Mouse (Mus musculus): ENCODE data around the gene Fam217b. TPM values are rescaled to one million over a fixed set of nuclear protein-coding genes. Genes with fewer than 3 reads are reported as not detected.

Gene Fam217b
- polyA plus RNA-seq, 1 experiment from 2014 or later, result 1.2 TPM

DNA sequence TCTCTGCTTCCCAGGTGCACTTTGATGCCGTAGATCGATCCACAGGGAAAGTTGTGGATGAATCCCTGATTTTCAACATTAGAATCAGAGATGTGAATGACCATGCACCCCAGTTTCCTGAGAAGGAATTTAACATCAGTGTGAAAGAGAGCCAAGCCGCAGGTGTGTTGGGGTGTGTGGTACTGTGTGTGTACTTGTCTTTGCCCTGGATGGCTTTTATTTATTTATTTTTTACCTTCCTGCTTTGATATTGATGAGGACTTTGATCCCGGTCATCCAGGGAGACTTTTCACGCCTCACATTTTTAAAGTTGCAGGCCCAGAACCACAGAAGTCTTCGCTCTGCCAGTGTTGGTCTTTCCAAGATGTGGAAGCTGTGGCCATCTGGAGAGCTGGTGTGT lies 43.1 kb downstream of the Fam217b start:
- no peak for ATAC-seq (ENCODE audit: low FRiP score)

DNA sequence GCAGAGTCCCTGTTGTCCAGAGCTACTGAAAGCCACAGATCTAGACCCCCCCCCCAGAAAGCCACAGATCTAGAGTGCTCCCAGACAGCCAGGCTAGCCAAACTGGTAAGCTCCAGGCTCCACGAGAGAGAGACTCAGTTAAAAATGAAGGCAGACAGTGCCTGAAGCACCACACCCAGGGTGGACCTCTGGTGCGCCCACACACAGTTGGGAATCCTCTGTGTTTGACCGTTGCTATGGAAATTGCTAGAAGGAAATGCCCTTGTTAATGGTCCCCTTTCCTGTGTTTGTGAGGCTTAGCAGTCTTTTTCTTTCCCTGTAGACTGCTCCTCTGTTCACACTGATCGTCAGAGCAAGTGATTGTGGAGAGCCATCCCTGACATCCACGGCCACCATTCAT lies 46.0 kb downstream of the Fam217b start:
- 76% methylated on average over 5 of the region's 5 CpGs for WGBS
- no peak for DNase-seq (ENCODE audit: low spot score, missing footprints)
- no peak for ATAC-seq (ENCODE audit: low FRiP score)
- Histone ChIP-seq H3K27ac (ENCODE audit: low read depth, low read length) (no peak overlapping the region), H3K4me1 (ENCODE audit: control insufficient read depth, insufficient read depth, low read length) (no peaks in the 10 kb centered on the region), H3K9ac (ENCODE audit: low read length) (no peak overlapping the region), H3K4me3 (ENCODE audit: low read depth, low read length) (no peak overlapping the region), H3K27me3 (ENCODE audit: control insufficient read depth, insufficient read depth, low read length) (no peaks in the 10 kb centered on the region), H3K9me3 (ENCODE audit: control insufficient read depth, low read length) (no peaks in the 10 kb centered on the region), H3K36me3 (ENCODE audit: control insufficient read depth, insufficient read depth, low read length) (no peaks in the 10 kb centered on the region), H3K4me2 (no peak overlapping the region)

More for the DNA sequence above, 43.1 kb downstream of the Fam217b start:
- Histone ChIP-seq H3K9ac (ENCODE audit: low read length) (no peak overlapping the region), H3K4me2 (no peak overlapping the region), H3K4me1 (ENCODE audit: control insufficient read depth, insufficient read depth, low read length) (no peaks in the 10 kb centered on the region), H3K9me3 (ENCODE audit: control insufficient read depth, low read length) (no peaks in the 10 kb centered on the region), H3K36me3 (ENCODE audit: control insufficient read depth, insufficient read depth, low read length) (no peaks in the 10 kb centered on the region), H3K27me3 (ENCODE audit: control insufficient read depth, insufficient read depth, low read length) (no peaks in the 10 kb centered on the region), H3K27ac (ENCODE audit: low read depth, low read length) (no peak overlapping the region), H3K4me3 (ENCODE audit: low read depth, low read length) (no peak overlapping the region)
- 90% methylated on average over 6 of the region's 6 CpGs for WGBS
- DNase-seq (ENCODE audit: low spot score, missing footprints), result no peak

DNA sequence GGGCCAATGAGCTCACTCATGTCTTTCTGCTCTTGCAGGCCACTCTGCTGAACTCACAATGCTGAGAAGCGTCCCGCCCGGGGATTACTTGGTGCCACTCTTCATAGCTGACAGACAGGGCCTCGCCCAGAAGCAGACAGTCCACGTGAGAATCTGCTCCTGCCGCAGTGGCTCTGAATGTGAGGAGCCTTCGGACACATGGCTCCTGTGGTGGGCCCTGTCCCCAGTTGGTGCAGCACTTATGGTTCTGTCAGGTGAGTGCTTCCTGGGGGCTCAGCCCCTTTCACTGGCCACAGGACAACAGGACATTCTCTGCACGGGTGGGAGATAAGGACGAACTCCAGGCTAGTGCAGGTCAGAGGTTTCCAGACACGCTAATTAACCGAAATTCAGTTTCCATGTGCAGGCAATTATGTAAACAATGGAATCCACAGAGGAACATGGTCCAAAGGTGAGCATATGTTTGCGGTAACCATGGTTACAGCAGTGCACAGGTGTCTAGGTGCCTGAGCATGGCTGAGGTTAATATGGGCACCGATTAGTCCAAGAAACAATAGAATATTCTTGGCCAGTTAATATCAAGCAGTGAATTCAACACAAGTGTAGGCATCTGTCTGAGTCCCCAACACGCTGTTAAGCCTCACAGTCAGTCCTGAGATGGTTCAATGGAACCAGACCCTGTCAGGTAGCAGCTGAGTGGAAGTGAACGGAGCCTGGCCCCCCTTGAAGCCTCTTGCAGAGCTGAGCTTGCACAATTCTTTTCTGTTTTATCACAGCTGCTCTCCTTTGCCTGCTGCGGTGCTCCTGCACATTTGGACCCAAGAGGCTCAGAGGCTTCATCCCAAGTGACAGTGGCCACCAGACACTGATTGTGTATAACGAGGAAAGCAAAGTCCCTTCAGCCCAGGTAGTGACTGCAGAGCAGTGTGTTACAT lies 57.5 kb downstream of the Fam217b start:
- DNase-seq (ENCODE audit: low spot score, missing footprints), result no peak
- no peak overlapping the region for H3K4me3 ChIP-seq (ENCODE audit: low read depth, low read length)
- no peak overlapping the region for H3K4me2 ChIP-seq
- no peak overlapping the region for H3K27ac ChIP-seq (ENCODE audit: low read depth, low read length)
- no peaks in the 10 kb centered on the region for H3K36me3 ChIP-seq (ENCODE audit: control insufficient read depth, insufficient read depth, low read length)
- ATAC-seq (ENCODE audit: low FRiP score), result no peak
- H3K4me1 ChIP-seq (ENCODE audit: control insufficient read depth, insufficient read depth, low read length), result no peaks in the 10 kb centered on the region
- H3K9me3 ChIP-seq (ENCODE audit: control insufficient read depth, low read length), result no peaks in the 10 kb centered on the region
- no peak overlapping the region for H3K9ac ChIP-seq (ENCODE audit: low read length)
- 83% methylated on average over 17 of the region's 17 CpGs for WGBS
- no peaks in the 10 kb centered on the region for H3K27me3 ChIP-seq (ENCODE audit: control insufficient read depth, insufficient read depth, low read length)

DNA sequence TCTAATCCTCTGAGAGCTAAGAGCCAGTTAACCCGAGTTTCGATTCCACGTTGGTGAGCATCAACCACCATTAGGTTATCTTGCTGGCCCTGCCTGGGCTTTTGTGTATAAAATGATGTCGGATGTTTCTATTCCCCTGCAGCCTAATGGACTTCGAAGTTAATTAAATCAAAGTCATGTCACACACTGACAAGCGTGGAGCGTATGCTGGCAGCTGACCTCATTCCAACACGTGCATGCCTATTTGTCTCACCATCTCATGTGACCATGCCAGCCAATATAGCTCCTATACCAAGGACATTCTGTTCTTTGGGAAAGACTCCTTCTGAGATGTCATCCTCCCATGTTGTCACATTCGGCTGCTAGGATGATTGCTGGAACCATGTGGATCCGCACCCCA lies 59.6 kb downstream of the Fam217b start:
- Histone ChIP-seq H3K4me2 (no peak overlapping the region), H3K27ac (ENCODE audit: low read depth, low read length) (no peak overlapping the region), H3K4me3 (ENCODE audit: low read depth, low read length) (no peak overlapping the region), H3K9me3 (ENCODE audit: control insufficient read depth, low read length) (no peaks in the 10 kb centered on the region), H3K27me3 (ENCODE audit: control insufficient read depth, insufficient read depth, low read length) (no peaks in the 10 kb centered on the region), H3K36me3 (ENCODE audit: control insufficient read depth, insufficient read depth, low read length) (no peaks in the 10 kb centered on the region), H3K9ac (ENCODE audit: low read length) (no peak overlapping the region), H3K4me1 (ENCODE audit: control insufficient read depth, insufficient read depth, low read length) (no peaks in the 10 kb centered on the region)
- ATAC-seq (ENCODE audit: low FRiP score) (no peak), DNase-seq (ENCODE audit: low spot score, missing footprints) (no peak)
- 80% methylated on average over 10 of the region's 10 CpGs for WGBS

Other genes with a start within 250 kb of the Fam217b start
- not detected in 2 replicates for gene Sycp2, start 6.8 kb upstream of the Fam217b start, polyA plus RNA-seq (2014; fragmentation: Nextera tagmentation; extraction: Ambion mirVana)
- gene Ppp1r3d, start 52 bp upstream of the Fam217b start, polyA plus RNA-seq (2014; fragmentation: Nextera tagmentation; extraction: Ambion mirVana), result 0.98 and 1.1 TPM in 2 replicates
- gene Cdh26, start 16.0 kb downstream of the Fam217b start, polyA plus RNA-seq (2014; fragmentation: Nextera tagmentation; extraction: Ambion mirVana), result 0.14 TPM in 1 of 2 replicates, not detected in the other

Data from midbrain, embryonic 11.5 days (tissue).